Mouse (Mus musculus) heart, postnatal 0 days (tissue): Measurements from ENCODE around the gene Shroom3. TPM values are rescaled to one million over a fixed set of nuclear protein-coding genes. Genes with fewer than 3 reads are reported as not detected.

Experiments used
- ATAC-seq: fragments of 200-750 bp; cut with Nextera tagmentation; 2 replicates; pipeline ENCODE4 v1.8.0; 2017; ENCODE audit warnings: low read depth, moderate number of reproducible peaks, moderate library complexity; ENCODE audit not compliant: insufficient read depth
- DNase-seq: peaks from one replicate; pipeline ENCODE4 v3.0.0-alpha.2; 2016; ENCODE audit warnings: low spot score
- H3K27ac ChIP-seq: fragments of 300-500 bp; sonication (generic); 2 replicates; pipeline ENCODE4 v1.5.1; 2014; ENCODE audit warnings: low read depth, mild to moderate bottlenecking
- H3K27me3 ChIP-seq: fragments of 300-500 bp; sonication (generic); 2 replicates; pipeline ENCODE4 v1.6.1; 2014; ENCODE audit warnings: low read length, mixed read lengths; ENCODE audit not compliant: control insufficient read depth, insufficient read depth
- H3K36me3 ChIP-seq: fragments of 300-500 bp; sonication (generic); replicated peaks from 2 replicates; pipeline ENCODE4 v1.6.1; 2014; ENCODE audit warnings: low read length, mixed read lengths; ENCODE audit not compliant: control insufficient read depth, insufficient read depth
- H3K4me1 ChIP-seq: fragments of 300-500 bp; sonication (generic); 2 replicates; pipeline ENCODE4 v1.6.1; 2014; ENCODE audit warnings: antibody characterized with exemption; ENCODE audit not compliant: control insufficient read depth, insufficient read depth
- H3K4me2 ChIP-seq: fragments of 300-500 bp; sonication (generic); 2 replicates; pipeline ENCODE4 v1.6.1; 2014; ENCODE audit warnings: low read depth, mild to moderate bottlenecking, low read length, moderate library complexity
- H3K4me3 ChIP-seq: fragments of 300-500 bp; sonication (generic); 2 replicates; pipeline ENCODE4 v1.5.1; 2014; ENCODE audit warnings: low read depth, low read length
- H3K9ac ChIP-seq: fragments of 300-500 bp; sonication (generic); replicated peaks from 2 replicates; pipeline ENCODE4 v1.6.1; 2014; ENCODE audit warnings: low read depth, low read length, mixed read lengths
- H3K9me3 ChIP-seq: fragments of 300-500 bp; sonication (generic); replicated peaks from 2 replicates; pipeline ENCODE4 v1.6.1; 2016; ENCODE audit warnings: low read length; ENCODE audit not compliant: control insufficient read depth
- CTCF ChIP-seq: IDR thresholded peaks from 2 replicates; pipeline ENCODE4 v1.5.1; 2016; ENCODE audit warnings: antibody characterized with exemption, control low read depth, low read depth
- EP300 ChIP-seq: IDR thresholded peaks from 2 replicates; pipeline ENCODE4 v1.6.1; 2016; ENCODE audit warnings: antibody characterized with exemption, low read depth
- WGBS: fragments of 180-500 bp; shearing (Covaris S2); extraction: QIAGEN DNeasy Blood & Tissue Kit; methylation state at CpG from one replicate; pipeline ENCODE4 v1.1.7; 2014; 5-methylcytosine and 5-hydroxymethylcytosine counted together
- polyA plus RNA-seq: library from polyadenylated mRNA; unstranded; fragments of >200 nt; fragmentation: Nextera tagmentation; extraction: Ambion mirVana; gene quantifications from 2 replicates; pipeline ENCODE4 v1.2.1, GENCODE M21; 2015
- total RNA-seq: library from RNA; depleted of rRNA; stranded (reverse); fragments of >200 nt; gene quantifications from 2 replicates; pipeline ENCODE4 v1.2.3, GENCODE M21; 2014; ENCODE audit warnings: low replicate concordance

Shroom3 gene
- total and polyA plus RNA-seq, 2 experiments from 2014 or later, result 13.3 to 72.4 TPM

DNA sequence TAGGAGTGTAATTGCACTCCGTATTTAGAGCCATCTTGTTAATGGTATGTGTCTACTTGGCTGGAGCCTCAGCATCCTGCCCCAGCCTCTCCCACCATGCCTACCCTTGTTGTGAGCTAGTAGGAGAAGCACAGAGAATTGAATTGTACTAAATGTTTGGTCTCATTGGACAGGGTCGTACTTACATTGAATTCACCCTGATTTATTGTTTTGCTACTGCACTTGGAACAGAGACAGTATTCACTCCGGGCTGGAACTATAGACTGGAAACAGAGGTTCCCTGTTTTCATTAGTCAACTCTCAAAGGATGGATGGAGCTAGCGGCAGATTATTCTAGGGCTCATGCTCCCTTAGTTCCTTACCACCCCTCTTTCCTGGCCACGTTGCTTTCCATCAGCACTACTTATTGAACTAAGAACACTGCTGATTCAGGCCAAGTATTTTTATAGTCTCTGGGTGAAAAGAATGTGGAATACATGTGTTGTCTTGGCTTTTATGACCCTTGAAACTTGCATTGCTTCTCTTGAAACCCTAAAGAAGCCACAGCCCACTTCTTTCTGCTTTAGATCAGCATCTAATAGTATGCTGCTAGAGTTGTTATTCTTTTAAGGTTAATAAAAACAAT, 28.5 kb downstream of the Shroom3 start:
- TF ChIP-seq EP300, result no peak
- TF ChIP-seq CTCF, result no peak
- Histone ChIP-seq H3K4me2 (no peak overlapping the region), H3K9me3 (no peaks in the 10 kb centered on the region), H3K4me1 (no peaks in the 10 kb centered on the region), H3K9ac (no peak overlapping the region), H3K27ac (no peak overlapping the region), H3K4me3 (no peak overlapping the region), H3K36me3 (no peaks in the 10 kb centered on the region), H3K27me3 (no peaks in the 10 kb centered on the region)
- WGBS, result 77% methylated on average over 5 of the region's 5 CpGs
- DNase-seq (no peak), ATAC-seq (no peak)

DNA sequence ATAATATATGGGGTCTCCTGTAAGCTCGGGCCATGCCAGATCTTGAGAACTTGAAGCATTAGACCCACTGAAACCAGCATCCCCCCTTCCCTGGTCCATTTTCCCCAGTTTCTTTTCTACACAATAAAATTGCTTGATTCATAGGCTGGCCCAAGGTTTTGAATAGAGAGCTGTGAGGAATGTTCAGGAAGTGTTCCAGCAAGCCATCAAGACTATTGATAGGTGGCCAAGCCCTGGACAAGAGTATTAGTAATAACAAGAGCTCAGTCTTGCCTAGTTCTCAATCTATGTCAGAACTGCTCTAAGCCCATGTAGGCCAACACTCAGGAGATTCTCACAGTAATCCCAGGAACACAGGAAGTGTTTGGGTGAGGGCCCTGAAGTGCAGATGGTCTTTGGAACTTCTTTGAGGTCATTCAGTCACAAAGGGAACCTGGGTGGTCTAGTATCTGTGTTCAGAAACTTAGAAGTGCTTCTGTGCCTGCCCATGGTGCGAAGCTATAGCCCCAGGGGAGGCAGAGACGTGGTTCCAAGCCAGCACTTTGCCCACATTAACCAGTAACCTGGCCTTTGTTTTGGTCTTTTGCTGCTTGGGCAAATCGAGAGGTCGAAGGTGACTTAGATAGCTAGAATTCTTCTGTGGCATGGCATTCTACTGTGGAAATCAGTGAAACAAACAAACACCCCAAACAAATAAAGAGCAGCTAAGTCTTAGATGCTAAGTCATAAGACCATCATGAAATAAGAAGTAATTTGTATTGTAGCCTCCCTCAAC, 29.6 kb downstream of the Shroom3 start:
- TF ChIP-seq EP300 (no peak), CTCF (no peak)
- peaks cover under 1% of the 10 kb centered on the region; the same call in 1 of the 2 replicates for H3K4me1 ChIP-seq
- H3K4me2 ChIP-seq, result no peak overlapping the region
- ATAC-seq (no peak), DNase-seq (no peak)
- no peak overlapping the region for H3K4me3 ChIP-seq
- no peak overlapping the region for H3K9ac ChIP-seq
- H3K27ac ChIP-seq, result no peak overlapping the region
- no peaks in the 10 kb centered on the region for H3K9me3 ChIP-seq
- H3K36me3 ChIP-seq, result no peaks in the 10 kb centered on the region
- WGBS, result 83% methylated on average over 5 of the region's 5 CpGs
- H3K27me3 ChIP-seq, result no peaks in the 10 kb centered on the region

DNA sequence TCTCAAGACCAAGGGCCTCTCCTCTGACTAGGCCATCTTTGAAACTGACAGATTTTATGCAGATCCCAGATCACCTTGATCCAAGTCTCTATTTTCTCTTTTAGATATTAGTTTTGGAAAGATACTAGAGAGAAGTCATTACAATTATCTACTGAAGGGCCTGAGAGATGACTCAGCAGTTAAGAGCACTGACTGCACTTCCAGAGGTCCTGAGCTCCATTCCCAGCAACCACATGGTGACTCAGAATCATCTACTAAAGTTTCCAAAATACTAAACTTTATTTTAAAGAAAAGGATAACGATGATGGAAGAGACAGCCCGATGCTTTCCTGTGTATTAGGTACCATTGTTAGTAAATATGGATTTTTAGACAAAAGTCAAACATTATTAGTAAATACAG, 31.7 kb downstream of the Shroom3 start:
- Histone ChIP-seq H3K4me2 (no peak overlapping the region), H3K4me1 (peaks cover 6% of the 10 kb centered on the region), H3K36me3 (no peaks in the 10 kb centered on the region), H3K27ac (no peak overlapping the region), H3K9me3 (no peaks in the 10 kb centered on the region), H3K9ac (no peak overlapping the region), H3K27me3 (no peaks in the 10 kb centered on the region), H3K4me3 (no peak overlapping the region)
- DNase-seq (no peak), ATAC-seq (no peak)
- no peak for TF ChIP-seq CTCF
- TF ChIP-seq EP300, result no peak
- WGBS, result 89% methylated on average over 2 of the region's 2 CpGs

DNA sequence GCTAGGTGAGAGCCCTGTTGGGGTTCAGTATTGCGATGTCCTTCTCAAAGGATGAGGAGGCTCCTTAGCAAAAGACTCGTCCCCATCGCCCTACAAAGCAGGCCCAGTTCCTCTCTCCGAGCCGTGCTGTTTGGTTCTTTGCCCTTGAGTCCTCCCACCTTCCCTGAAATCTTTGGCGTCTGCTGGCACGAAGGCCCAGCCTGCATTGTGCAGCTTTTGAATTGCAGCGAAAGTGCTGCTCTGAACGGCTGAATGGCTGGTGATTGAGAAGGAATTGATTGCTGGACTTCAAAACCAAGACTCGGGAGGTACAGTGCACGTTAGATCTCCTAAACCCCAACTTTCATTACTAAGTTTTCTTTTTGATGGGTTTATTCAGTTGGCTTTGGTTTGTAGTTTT, 32.1 kb downstream of the Shroom3 start:
- H3K27me3 ChIP-seq, result no peaks in the 10 kb centered on the region
- WGBS, result 70% methylated on average over 11 of the region's 11 CpGs
- H3K4me1 ChIP-seq, result peaks cover 6% of the 10 kb centered on the region
- no peaks in the 10 kb centered on the region for H3K9me3 ChIP-seq
- ATAC-seq (no peak), DNase-seq (no peak)
- H3K4me2 ChIP-seq, result no peak overlapping the region
- no peak overlapping the region for H3K9ac ChIP-seq
- H3K27ac ChIP-seq, result no peak overlapping the region
- no peaks in the 10 kb centered on the region for H3K36me3 ChIP-seq
- TF ChIP-seq CTCF (no peak), EP300 (no peak)
- H3K4me3 ChIP-seq, result no peak overlapping the region

DNA sequence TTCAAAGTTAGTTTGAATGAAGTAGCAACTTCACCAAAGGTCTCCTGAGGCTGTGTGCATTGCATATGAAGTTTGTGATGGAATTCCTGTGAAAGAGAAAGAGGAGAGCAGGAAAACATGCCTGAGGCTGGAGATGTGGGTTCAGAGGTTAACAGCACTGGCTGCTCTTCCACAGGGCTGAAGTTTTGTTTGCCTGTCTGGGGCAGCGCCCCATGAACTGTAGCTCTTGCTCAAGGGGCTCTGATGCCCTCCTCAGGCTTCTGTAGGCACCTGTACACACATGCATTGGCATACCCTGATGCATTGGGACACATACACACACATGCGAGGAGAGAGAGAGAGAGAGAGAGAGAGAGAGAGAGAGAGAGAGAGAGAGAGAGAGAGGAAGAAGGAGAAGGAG, 32.7 kb downstream of the Shroom3 start:
- no peaks in the 10 kb centered on the region for H3K9me3 ChIP-seq
- H3K27me3 ChIP-seq, result no peaks in the 10 kb centered on the region
- WGBS, result 74% methylated on average over 2 of the region's 2 CpGs
- peaks cover 6% of the 10 kb centered on the region for H3K4me1 ChIP-seq
- DNase-seq (no peak), ATAC-seq (no peak)
- H3K9ac ChIP-seq, result no peak overlapping the region
- no peak overlapping the region for H3K27ac ChIP-seq
- no peak for TF ChIP-seq EP300
- no peak for TF ChIP-seq CTCF
- H3K36me3 ChIP-seq, result no peaks in the 10 kb centered on the region
- no peak overlapping the region for H3K4me2 ChIP-seq
- no peak overlapping the region for H3K4me3 ChIP-seq
